Mouse (Mus musculus) Patski (cell line): ENCODE data around the gene Wdfy4. TPM values are rescaled to one million over a fixed set of nuclear protein-coding genes. Genes with fewer than 3 reads are reported as not detected.
A peak's percentile ranks its signal among the peaks of the same experiment; 100 is the strongest.

Source experiments
- ATAC-seq: fragments of 100-300 bp; one replicate; pipeline ENCODE4 v1.8.0; 2021
- CTCF ChIA-PET: fragments of 350-600 bp; sonication (Branson Sonifier 250); formaldehyde crosslinking; loops from one replicate; lab custom pipeline; 2022; ENCODE audit warnings: inconsistent platforms; lab: Charles Lee
- POLR2A ChIA-PET: fragments of 350-600 bp; sonication (Branson Sonifier 250); formaldehyde crosslinking; loops from one replicate; lab custom pipeline; 2022; ENCODE audit warnings: antibody characterized with exemption, inconsistent platforms; lab: Charles Lee
- DNase-seq: peaks from one replicate; pipeline ENCODE4 v3.0.0-alpha.2; 2011; ENCODE audit warnings: low read depth, low spot score
- H3K27me3 ChIP-seq: fragments of 371-371 bp; one replicate; pipeline ENCODE4 v1.5.1; 2021
- CTCF ChIP-seq: fragments of 100-300 bp; IDR thresholded peaks from one replicate; pipeline ENCODE4 v1.5.1; 2021
- in situ Hi-C: fragments of 300-500 bp; cut with MboI; formaldehyde crosslinking; loops from 3 replicates; pipeline ENCODE4 v1.11.1; 2018; ENCODE audit warnings: low pct_unique_long_range_greater_than_20kb, mixed read lengths
- polyA plus RNA-seq: library from polyadenylated mRNA; unstranded; gene quantifications from one replicate; pipeline ENCODE4 v1.2.3, GENCODE M21; 2021

The Wdfy4 gene
- polyA plus RNA-seq, 1 experiment from 2014 or later = not detected

GRCm38 (mm10) chr14:33193762-33194161 lies 8.5 kb upstream of the Wdfy4 start:
- ChIA-PET CTCF (interaction anchor here (1.4 kb wide), 1 partner anchor 10 kb away, joined by 4 read pairs; no protein-coding TSS in a partner anchor), POLR2A (no interaction called here)
- ATAC-seq (no peak), DNase-seq (no peak)
- in situ Hi-C loops = no loop called here
- peaks cover 5% of the 10 kb centered on the region for H3K27me3 ChIP-seq
- no peak for TF ChIP-seq CTCF

- in situ Hi-C loops = no loop called here
- ChIA-PET CTCF (no interaction called here), POLR2A (interaction anchor here (0.7 kb wide), 1 partner anchor 467 kb away, joined by 3 read pairs; no protein-coding TSS in a partner anchor)
- TF ChIP-seq CTCF = no peak
- DNase-seq = no peak
- no peak for ATAC-seq
- peaks cover 5% of the 10 kb centered on the region for H3K27me3 ChIP-seq
These were observed 5.3 kb upstream of the Wdfy4 start for GRCm38 (mm10) chr14:33190646-33191045.

GRCm38 (mm10) chr14:33189849-33190423 lies 4.6 kb upstream of the Wdfy4 start:
- DNase-seq (no peak), ATAC-seq (no peak)
- TF ChIP-seq CTCF = no peak
- in situ Hi-C loops = no loop called here
- H3K27me3 ChIP-seq = peaks cover 5% of the 10 kb centered on the region
- ChIA-PET POLR2A (no interaction called here), CTCF (no interaction called here)

GRCm38 (mm10) chr14:33189230-33189629 lies 3.9 kb upstream of the Wdfy4 start:
- POLR2A ChIA-PET = no interaction called here
- CTCF ChIA-PET = no interaction called here
- no peak for TF ChIP-seq CTCF
- peaks cover 5% of the 10 kb centered on the region for H3K27me3 ChIP-seq
- ATAC-seq = no peak
- in situ Hi-C loops = no loop called here
- DNase-seq = no peak

GRCm38 (mm10) chr14:33187201-33187600 lies 1.9 kb upstream of the Wdfy4 start:
- in situ Hi-C loops = no loop called here
- POLR2A ChIA-PET = no interaction called here
- ATAC-seq = no peak
- H3K27me3 ChIP-seq = peaks cover 5% of the 10 kb centered on the region
- CTCF ChIA-PET = no interaction called here
- no peak for DNase-seq
- no peak for TF ChIP-seq CTCF

GRCm38 (mm10) chr14:33180102-33180501 lies 5.2 kb downstream of the Wdfy4 start:
- no peaks in the 10 kb centered on the region for H3K27me3 ChIP-seq
- in situ Hi-C loops = no loop called here
- ChIA-PET CTCF (no interaction called here), POLR2A (no interaction called here)
- DNase-seq = no peak
- TF ChIP-seq CTCF = no peak
- no peak for ATAC-seq

- in situ Hi-C loops = no loop called here
- TF ChIP-seq CTCF = no peak
- ChIA-PET POLR2A (no interaction called here), CTCF (no interaction called here)
- ATAC-seq = peak; percentile 47
- peaks cover 6% of the 10 kb centered on the region for H3K27me3 ChIP-seq
- no peak for DNase-seq
These were observed 10.1 kb downstream of the Wdfy4 start for GRCm38 (mm10) chr14:33175059-33175821.

GRCm38 (mm10) chr14:33171942-33172341 lies 13.4 kb downstream of the Wdfy4 start:
- ATAC-seq = no peak
- DNase-seq = no peak
- ChIA-PET CTCF (no interaction called here), POLR2A (no interaction called here)
- in situ Hi-C loops = no loop called here
- H3K27me3 ChIP-seq = peaks cover 11% of the 10 kb centered on the region
- no peak for TF ChIP-seq CTCF

GRCm38 (mm10) chr14:33168750-33169149 lies 16.6 kb downstream of the Wdfy4 start:
- in situ Hi-C loops = no loop called here
- TF ChIP-seq CTCF = no peak
- DNase-seq = no peak
- CTCF ChIA-PET = no interaction called here
- no peak for ATAC-seq
- POLR2A ChIA-PET = no interaction called here
- peaks cover 11% of the 10 kb centered on the region for H3K27me3 ChIP-seq

- CTCF ChIA-PET = no interaction called here
- H3K27me3 ChIP-seq = peaks cover 8% of the 10 kb centered on the region
- DNase-seq (no peak), ATAC-seq (no peak)
- in situ Hi-C loops = no loop called here
- TF ChIP-seq CTCF = no peak
- POLR2A ChIA-PET = no interaction called here
These were observed 23.1 kb downstream of the Wdfy4 start for GRCm38 (mm10) chr14:33162238-33162637.

GRCm38 (mm10) chr14:33158268-33158667 lies 27.0 kb downstream of the Wdfy4 start:
- no peak for TF ChIP-seq CTCF
- peaks cover 26% of the 10 kb centered on the region for H3K27me3 ChIP-seq
- in situ Hi-C loops = no loop called here
- ChIA-PET POLR2A (no interaction called here), CTCF (no interaction called here)
- DNase-seq (no peak), ATAC-seq (no peak)
